Mouse (Mus musculus) heart, embryonic 10.5 days (tissue): Measurements from ENCODE around the gene Atf7. TPM values are rescaled to one million over a fixed set of nuclear protein-coding genes. Genes with fewer than 3 reads are reported as not detected.

Experiments
- DNase-seq: peaks from one replicate; pipeline ENCODE4 v3.0.0-alpha.2; 2017; ENCODE audit warnings: low spot score
- H3K27ac ChIP-seq: fragments of 300-500 bp; sonication (generic); 2 replicates; pipeline ENCODE4 v1.5.1; 2016; ENCODE audit warnings: mild to moderate bottlenecking
- H3K27me3 ChIP-seq: fragments of 300-500 bp; sonication (generic); 2 replicates; pipeline ENCODE4 v1.6.1; 2016; ENCODE audit warnings: mild to moderate bottlenecking; ENCODE audit not compliant: poor library complexity, insufficient read depth, severe bottlenecking
- H3K36me3 ChIP-seq: fragments of 300-500 bp; sonication (generic); 2 replicates; pipeline ENCODE4 v1.6.1; 2016; ENCODE audit warnings: mild to moderate bottlenecking, moderate library complexity
- H3K4me1 ChIP-seq: fragments of 300-500 bp; sonication (generic); 2 replicates; pipeline ENCODE4 v1.6.1; 2016; ENCODE audit warnings: mild to moderate bottlenecking
- H3K4me3 ChIP-seq: fragments of 300-500 bp; sonication (generic); 2 replicates; pipeline ENCODE4 v1.5.1; 2016; ENCODE audit warnings: mild to moderate bottlenecking, moderate library complexity
- H3K9me3 ChIP-seq: fragments of 300-500 bp; sonication (generic); 2 replicates; pipeline ENCODE4 v1.6.1; 2016; ENCODE audit warnings: mild to moderate bottlenecking, moderate library complexity
- WGBS: fragments of 180-500 bp; shearing (Covaris S2); methylation state at CpG from one replicate; pipeline ENCODE4 v1.1.7; 2016; 5-methylcytosine and 5-hydroxymethylcytosine counted together
- polyA plus RNA-seq: library from polyadenylated mRNA; unstranded; fragments of >200 nt; fragmentation: Nextera tagmentation; extraction: Ambion mirVana; gene quantifications from 2 replicates; pipeline ENCODE4 v1.2.1, GENCODE M21; 2016

Gene Atf7
- polyA plus RNA-seq, 1 experiment from 2014 or later: 24.3 TPM

DNA sequence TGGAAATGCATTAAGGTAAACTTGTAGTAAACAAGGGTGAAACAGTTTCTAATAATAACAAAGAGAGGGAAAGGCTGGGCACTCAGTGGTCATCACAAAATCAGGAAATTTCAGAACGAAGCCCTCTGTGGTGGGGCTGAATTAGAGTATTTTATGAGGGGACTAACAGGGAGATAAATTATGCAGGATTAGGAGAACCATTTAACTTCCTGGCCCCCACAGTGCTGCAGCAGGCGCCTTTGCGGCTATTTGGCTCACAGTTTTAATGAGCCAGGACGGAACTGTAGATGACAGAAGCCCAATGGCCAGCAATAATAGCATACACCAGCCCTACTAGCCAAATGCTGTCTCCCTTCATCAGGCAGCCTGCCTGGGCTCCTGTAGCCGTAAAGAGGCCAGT, 61.6 kb downstream of the Atf7 start:
- H3K27ac ChIP-seq: no peak overlapping the region
- no peaks in the 10 kb centered on the region for H3K4me1 ChIP-seq
- H3K9me3 ChIP-seq: no peaks in the 10 kb centered on the region
- WGBS: 85% methylated on average over 5 of the region's 5 CpGs
- H3K36me3 ChIP-seq: peaks cover 23% of the 10 kb centered on the region
- no peak for DNase-seq
- H3K4me3 ChIP-seq: no peak overlapping the region
- H3K27me3 ChIP-seq: no peaks in the 10 kb centered on the region

DNA sequence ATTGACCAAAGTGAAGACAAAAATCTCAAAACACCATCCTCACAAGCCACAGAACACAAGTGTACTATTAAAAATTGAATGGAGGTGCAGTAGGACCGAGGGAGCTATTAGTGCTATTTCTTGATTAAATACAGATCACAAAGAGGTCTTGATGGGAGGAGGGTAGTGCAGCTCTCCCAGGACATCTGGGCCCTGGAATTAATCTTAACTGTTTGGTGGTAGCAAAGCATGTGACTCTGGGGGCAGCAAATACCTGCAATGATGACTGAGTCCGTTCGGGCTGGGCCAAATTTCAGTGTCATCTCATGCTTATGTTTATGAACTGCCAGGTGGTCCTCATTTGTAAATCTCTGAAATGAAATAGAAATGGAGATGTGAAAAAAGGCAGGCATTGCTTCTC, 62.2 kb downstream of the Atf7 start:
- 89% methylated on average over 3 of the region's 3 CpGs for WGBS
- no peak overlapping the region for H3K4me3 ChIP-seq
- DNase-seq: no peak
- no peaks in the 10 kb centered on the region for H3K9me3 ChIP-seq
- H3K27me3 ChIP-seq: no peaks in the 10 kb centered on the region
- no peaks in the 10 kb centered on the region for H3K4me1 ChIP-seq
- no peak overlapping the region for H3K27ac ChIP-seq
- H3K36me3 ChIP-seq: peaks cover 23% of the 10 kb centered on the region

DNA sequence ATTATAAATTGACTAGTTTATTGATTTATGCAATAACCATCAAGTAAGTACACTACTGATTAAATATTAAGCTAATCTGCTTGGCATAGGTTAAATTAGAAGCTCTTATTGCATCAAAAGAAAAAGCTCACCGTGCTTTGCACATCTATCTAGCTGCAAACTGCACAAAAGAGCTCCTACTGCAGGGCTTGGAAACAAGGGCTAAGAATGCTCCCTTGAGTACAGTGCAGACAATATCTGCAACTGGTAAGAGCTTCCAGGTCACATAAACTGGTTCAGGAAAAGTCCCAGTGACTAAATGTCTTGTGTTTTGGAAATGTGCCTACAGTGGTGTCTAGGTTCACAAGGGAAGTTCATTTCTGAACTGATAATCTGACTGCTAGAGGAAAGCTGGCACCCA, 62.8 kb downstream of the Atf7 start:
- Histone ChIP-seq H3K4me3 (no peak overlapping the region), H3K27me3 (no peaks in the 10 kb centered on the region), H3K27ac (no peak overlapping the region), H3K4me1 (no peaks in the 10 kb centered on the region), H3K36me3 (peaks cover 23% of the 10 kb centered on the region), H3K9me3 (no peaks in the 10 kb centered on the region)
- no peak for DNase-seq
- 89% methylated on average over 1 of the region's 1 CpGs for WGBS

DNA sequence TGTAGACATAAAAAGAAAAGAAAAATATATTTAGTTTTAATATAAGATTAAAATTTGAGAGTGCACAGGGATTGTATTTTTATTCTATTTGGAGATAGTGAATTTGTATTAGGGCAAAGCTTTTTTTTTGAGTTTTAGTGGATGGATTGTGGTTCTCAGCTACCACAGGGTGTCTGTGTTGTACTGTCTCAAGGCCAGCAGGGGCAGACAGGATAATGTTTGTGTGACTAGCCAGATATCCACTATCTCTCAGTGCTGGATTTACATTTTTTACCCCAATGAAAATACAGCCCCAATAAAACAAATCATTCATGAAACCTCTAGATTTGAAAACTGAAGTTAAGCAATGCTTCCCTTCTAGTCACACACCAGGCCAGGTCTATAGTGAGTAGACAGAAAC, 67.7 kb downstream of the Atf7 start:
- no peaks in the 10 kb centered on the region for H3K27me3 ChIP-seq
- DNase-seq: no peak
- H3K4me1 ChIP-seq: no peaks in the 10 kb centered on the region
- no peak overlapping the region for H3K27ac ChIP-seq
- no peaks in the 10 kb centered on the region for H3K9me3 ChIP-seq
- H3K36me3 ChIP-seq: peaks cover 54% of the 10 kb centered on the region
- H3K4me3 ChIP-seq: no peak overlapping the region

DNA sequence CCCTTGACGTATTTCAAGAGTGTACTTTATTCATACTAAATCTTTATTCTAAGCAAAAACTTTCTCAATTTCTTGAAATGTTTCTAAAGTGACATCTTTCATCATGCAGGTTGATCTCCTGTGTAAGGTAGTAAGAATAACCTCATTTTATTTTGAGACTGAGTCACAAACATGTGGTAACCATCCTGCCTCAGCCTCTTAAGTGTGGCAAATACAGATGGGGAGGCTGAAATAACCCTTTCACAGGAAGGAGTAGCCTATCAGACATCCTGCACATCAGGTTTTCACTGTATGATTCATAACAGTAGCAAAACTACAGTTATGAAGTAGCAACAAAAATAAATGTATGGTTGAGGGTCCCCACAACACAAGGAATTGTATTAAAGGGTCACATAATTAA, 69.7 kb downstream of the Atf7 start:
- H3K4me1 ChIP-seq: no peaks in the 10 kb centered on the region
- peaks cover 66% of the 10 kb centered on the region for H3K36me3 ChIP-seq
- H3K9me3 ChIP-seq: no peaks in the 10 kb centered on the region
- H3K27me3 ChIP-seq: no peaks in the 10 kb centered on the region
- H3K4me3 ChIP-seq: no peak overlapping the region
- no peak for DNase-seq
- no peak overlapping the region for H3K27ac ChIP-seq
- WGBS: 100% methylated on average over 1 of the region's 1 CpGs

DNA sequence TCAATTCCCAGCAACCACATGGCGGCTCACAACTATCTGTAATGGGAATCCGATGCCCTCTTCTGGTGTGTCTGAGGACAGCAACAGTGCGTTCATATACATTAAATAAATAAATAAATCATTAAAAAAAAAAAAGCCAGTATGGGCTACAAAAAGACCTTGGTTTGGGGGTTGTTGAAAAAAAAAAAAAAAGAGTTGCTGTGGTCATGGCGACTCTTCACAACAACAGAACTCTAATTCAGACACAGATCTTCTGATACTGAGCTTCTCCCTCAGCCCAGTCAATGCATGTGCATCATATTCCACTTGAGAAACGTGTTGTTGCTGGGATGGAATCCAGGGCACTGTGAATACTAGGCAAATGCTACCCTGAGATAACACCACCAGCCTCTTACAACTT, 72.7 kb downstream of the Atf7 start:
- H3K27ac ChIP-seq: no peak overlapping the region
- H3K4me1 ChIP-seq: no peaks in the 10 kb centered on the region
- peaks cover 75% of the 10 kb centered on the region for H3K36me3 ChIP-seq
- no peaks in the 10 kb centered on the region for H3K9me3 ChIP-seq
- H3K4me3 ChIP-seq: no peak overlapping the region
- H3K27me3 ChIP-seq: no peaks in the 10 kb centered on the region
- no peak for DNase-seq
- 97% methylated on average over 5 of the region's 5 CpGs for WGBS

DNA sequence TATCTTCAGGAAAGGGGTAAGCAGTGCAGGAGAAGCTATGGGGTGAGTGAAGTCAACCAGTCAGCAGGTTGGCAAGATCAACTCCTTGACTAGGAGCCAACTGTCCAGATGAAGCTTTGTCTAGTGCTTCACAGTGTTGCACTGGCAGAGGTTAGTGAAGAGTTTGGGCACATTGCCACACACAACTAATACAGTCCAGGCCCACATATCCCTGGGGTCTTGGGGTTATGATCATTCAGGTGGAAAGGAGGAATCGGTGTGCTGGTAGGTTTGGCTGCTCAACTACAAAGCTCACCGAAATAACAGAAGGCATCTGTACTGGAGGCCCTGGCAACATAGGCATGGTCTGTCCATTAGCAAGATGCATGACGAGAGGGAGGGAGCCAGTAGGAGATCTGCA, 77.8 kb downstream of the Atf7 start:
- DNase-seq: no peak
- H3K4me1 ChIP-seq: no peaks in the 10 kb centered on the region
- H3K27me3 ChIP-seq: no peaks in the 10 kb centered on the region
- WGBS: 93% methylated on average over 3 of the region's 3 CpGs
- H3K4me3 ChIP-seq: no peak overlapping the region
- H3K36me3 ChIP-seq: peaks cover 74% of the 10 kb centered on the region
- no peaks in the 10 kb centered on the region for H3K9me3 ChIP-seq
- H3K27ac ChIP-seq: no peak overlapping the region

DNA sequence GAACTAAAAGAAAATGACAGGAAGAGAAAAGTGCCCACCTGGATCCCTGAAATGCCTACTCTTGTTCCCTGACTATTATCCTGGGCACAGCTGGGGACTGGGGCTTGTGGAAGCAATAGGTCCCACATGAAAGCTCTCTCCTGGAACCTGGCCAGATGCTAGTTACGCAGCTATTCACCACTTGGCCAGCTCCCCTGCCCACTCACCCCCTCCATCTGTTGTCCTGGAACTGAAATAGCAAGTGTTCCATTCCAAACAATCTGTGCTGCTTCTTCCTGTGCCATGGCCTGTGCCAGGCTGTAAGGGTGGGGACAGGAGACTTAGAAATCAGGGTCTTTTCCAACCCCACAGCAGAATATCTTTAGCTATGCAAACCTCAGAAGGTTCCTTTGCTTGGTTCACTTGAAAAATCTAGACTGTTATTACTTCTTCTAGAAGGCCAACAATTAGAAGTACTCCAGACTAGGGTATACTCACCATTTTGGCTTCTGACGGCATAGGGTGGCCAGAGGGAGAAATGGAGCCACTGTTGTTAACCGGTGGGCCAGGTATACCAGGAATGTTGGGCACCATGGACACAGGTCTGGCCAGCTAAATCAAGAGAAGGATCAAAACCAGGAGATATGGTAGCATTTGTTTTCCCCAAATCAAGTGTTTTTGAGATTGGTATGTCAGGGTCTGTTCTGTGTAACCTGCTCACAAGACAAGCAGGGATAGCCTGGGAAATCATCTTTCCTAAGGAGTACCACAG, 78.4 kb downstream of the Atf7 start:
- no peak overlapping the region; the same call in 1 of the 2 replicates for H3K27ac ChIP-seq
- no peaks in the 10 kb centered on the region for H3K27me3 ChIP-seq
- WGBS: 82% methylated on average over 3 of the region's 3 CpGs

DNA sequence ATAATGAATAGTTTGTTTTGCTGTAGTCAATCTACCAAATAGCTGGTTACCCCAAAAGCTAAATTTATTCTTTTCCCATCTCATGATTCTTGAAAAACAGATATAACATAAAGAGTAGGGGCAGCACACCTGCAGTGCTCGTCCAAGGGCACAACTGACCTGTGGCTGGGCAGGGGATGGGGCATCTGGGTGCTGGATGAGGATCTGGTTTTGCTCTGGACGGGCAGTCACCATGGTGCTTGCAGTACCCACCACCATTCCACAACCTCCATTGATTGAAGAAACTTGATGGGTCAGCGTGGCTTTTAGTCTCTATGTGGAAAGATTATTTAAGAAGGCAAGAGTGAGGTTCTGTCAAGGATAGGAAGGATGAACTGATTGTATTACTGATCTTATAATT, 79.0 kb downstream of the Atf7 start:
- Histone ChIP-seq H3K27me3 (no peaks in the 10 kb centered on the region), H3K4me3 (no peak overlapping the region), H3K9me3 (no peaks in the 10 kb centered on the region), H3K36me3 (peaks cover 74% of the 10 kb centered on the region), H3K27ac (no peak overlapping the region), H3K4me1 (no peaks in the 10 kb centered on the region)
- WGBS: 92% methylated on average over 3 of the region's 3 CpGs
- no peak for DNase-seq

More for the DNA sequence above, 78.4 kb downstream of the Atf7 start:
- H3K9me3 ChIP-seq: no peaks in the 10 kb centered on the region
- peaks cover 74% of the 10 kb centered on the region for H3K36me3 ChIP-seq
- DNase-seq: no peak
- no peaks in the 10 kb centered on the region for H3K4me1 ChIP-seq
- H3K4me3 ChIP-seq: no peak overlapping the region

DNA sequence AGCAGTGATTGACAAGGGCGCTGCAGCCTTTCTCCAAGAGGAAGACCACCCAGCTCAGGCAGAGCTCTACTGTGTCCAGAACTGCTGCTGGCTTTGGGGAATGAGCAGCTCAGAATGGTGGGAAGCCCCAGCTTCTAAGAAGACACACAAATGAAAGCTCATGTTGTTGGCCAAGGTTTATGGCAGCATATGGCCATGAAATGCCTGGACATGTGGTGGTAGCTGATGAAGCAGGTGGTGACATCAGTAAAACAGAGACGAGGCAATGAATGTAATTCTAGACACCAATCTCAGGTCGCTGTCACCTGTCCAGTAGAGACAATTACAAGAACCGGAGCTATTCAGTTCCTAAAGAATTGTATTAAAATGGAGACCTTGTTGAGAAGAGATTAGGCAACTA, 80.5 kb downstream of the Atf7 start:
- Histone ChIP-seq H3K4me3 (no peak overlapping the region), H3K27me3 (no peaks in the 10 kb centered on the region), H3K4me1 (no peaks in the 10 kb centered on the region), H3K9me3 (no peaks in the 10 kb centered on the region), H3K36me3 (peaks cover 81% of the 10 kb centered on the region), H3K27ac (no peak overlapping the region)
- 91% methylated on average over 4 of the region's 4 CpGs for WGBS
- DNase-seq: no peak

DNA sequence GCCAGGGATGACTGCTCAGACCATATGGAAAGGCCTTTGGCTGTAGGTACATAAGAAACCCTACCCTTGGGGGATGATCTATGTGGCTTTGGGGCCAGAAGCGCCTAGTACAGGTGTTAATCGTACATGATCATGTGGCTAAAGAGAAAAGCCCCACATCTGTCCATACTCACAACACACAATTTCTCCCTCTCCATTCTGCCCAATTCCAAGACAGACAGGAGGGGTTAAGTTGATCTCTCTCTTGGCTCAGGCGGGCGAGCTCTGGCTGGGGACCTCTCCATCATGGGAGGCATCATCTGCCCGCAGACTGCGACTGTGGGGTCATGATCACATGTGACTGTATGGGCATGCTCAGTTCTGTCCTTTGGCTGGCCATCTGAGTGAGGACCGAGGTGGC, 91.3 kb downstream of the Atf7 start:
- H3K4me3 ChIP-seq: no peak overlapping the region
- H3K36me3 ChIP-seq: peaks cover 81% of the 10 kb centered on the region
- peak; percentile 68 for DNase-seq
- H3K27ac ChIP-seq: no peak overlapping the region
- H3K9me3 ChIP-seq: no peaks in the 10 kb centered on the region
- no peaks in the 10 kb centered on the region for H3K4me1 ChIP-seq
- WGBS: 91% methylated on average over 7 of the region's 7 CpGs
- H3K27me3 ChIP-seq: no peaks in the 10 kb centered on the region

DNA sequence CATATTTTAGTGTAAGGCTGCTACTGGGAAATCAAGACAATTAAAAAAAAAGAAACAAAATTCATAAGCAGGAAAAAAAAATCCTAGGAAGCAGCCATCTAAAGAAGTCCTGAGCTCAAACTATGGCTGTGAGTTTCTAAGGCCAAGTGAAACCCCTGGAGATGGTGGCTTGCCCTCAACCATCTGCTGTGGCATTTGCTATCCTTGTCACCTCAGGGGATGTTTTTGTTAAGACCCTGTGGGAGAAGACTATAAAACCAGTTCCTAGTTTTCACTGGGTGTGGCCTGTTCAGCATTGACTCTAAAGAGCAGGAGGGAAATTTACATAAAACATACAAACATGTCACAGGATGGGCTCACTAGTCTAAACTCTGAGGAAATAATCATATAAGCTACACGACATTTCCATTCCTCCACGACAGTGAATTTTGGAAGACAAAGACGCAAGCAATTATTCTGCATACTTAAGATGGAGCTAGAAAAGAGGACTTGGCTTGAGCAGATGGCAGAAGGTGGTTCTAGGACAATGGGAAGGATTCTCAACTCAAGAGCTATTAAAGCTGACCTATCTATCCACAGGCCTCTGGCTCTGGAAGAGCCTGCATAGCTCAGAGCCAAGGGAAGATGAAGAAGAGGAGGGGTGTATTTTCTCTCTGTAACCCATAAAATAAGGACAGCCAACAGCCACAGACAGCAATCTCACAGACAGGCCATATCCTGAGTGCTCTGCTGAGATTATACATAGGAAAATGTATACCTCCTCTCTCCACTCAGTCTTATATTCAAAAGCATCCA, 93.0 kb downstream of the Atf7 start:
- Histone ChIP-seq H3K36me3 (peaks cover 90% of the 10 kb centered on the region), H3K4me1 (no peaks in the 10 kb centered on the region), H3K27ac (no peak overlapping the region), H3K4me3 (no peak overlapping the region), H3K9me3 (no peaks in the 10 kb centered on the region), H3K27me3 (no peaks in the 10 kb centered on the region)
- 90% methylated on average over 3 of the region's 3 CpGs for WGBS
- DNase-seq: peak; percentile 51

DNA sequence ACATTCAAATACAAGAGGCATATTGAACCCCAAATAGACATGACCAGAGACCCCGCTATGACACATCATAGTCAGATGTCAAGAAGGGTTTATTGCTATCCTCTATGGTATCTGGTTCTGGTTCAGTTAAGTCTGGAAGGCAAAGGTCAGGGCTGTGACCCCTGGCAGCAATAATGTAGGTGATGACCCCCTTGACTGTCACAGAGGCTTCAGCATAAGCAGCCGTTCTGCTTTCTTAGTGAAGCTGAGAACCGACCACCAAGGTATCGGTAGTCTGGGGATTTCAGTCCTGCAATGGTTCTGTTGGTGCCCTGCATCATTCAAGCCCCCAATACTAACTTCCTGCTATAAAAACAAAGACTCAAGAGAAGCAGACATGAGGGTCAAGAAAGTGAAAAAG, 93.7 kb downstream of the Atf7 start:
- no peaks in the 10 kb centered on the region for H3K9me3 ChIP-seq
- H3K27me3 ChIP-seq: no peaks in the 10 kb centered on the region
- WGBS: 89% methylated on average over 4 of the region's 4 CpGs
- H3K27ac ChIP-seq: no peak overlapping the region
- peak; percentile 7 for DNase-seq
- no peaks in the 10 kb centered on the region for H3K4me1 ChIP-seq
- no peak overlapping the region for H3K4me3 ChIP-seq
- peaks cover 86% of the 10 kb centered on the region for H3K36me3 ChIP-seq
